ENCODE assay signal across 22 mouse cellular contexts in genomic region chr7:98690126-98690525, GRCm38 (mm10).
"Had no signal": no experiment of that assay in that cellular context is flagged by ENCODE, and none has a peak within 500 bp of the region (broad histone marks: within the 10 kb centered on the region; RNA-seq: fewer than 3 reads in every experiment).

No protein-coding gene starts in this region.

- H3K9ac ChIP-seq: heart, embryonic 12.5 days; hindbrain, embryonic 13.5 days; hindbrain, embryonic 15.5 days; kidney, embryonic 15.5 days; limb, embryonic 12.5 days; liver, embryonic 13.5 days; liver, embryonic 15.5 days had no signal

- H3K36me3 ChIP-seq: heart, embryonic 10.5 days; heart, embryonic 12.5 days; hindbrain, embryonic 13.5 days; hindbrain, embryonic 15.5 days; kidney, embryonic 15.5 days; limb, embryonic 12.5 days; liver, embryonic 13.5 days; liver, embryonic 15.5 days had no signal

- H3K27me3 ChIP-seq: heart, embryonic 12.5 days; hindbrain, embryonic 13.5 days; hindbrain, embryonic 15.5 days; kidney, embryonic 15.5 days; limb, embryonic 12.5 days; liver, embryonic 13.5 days; liver, embryonic 15.5 days had no signal

- DNase-seq: gastrocnemius, postnatal 14 days; gastrocnemius, postnatal 36 days; heart, postnatal 10 days; heart, postnatal 36 days; kidney, adult 11 months; kidney, adult 2 months; kidney, adult 9 months; kidney, postnatal 14 days; kidney, postnatal 36 days; layer of hippocampus, adult 9-11 months; layer of hippocampus, postnatal 36 days; left cerebral cortex, postnatal 4 days; liver, embryonic 13.5 days had no signal

- H3K4me2 ChIP-seq: heart, embryonic 12.5 days; hindbrain, embryonic 13.5 days; hindbrain, embryonic 15.5 days; kidney, embryonic 15.5 days; limb, embryonic 12.5 days; liver, embryonic 11.5 days; liver, embryonic 13.5 days; liver, embryonic 15.5 days had no signal

- H3K27ac ChIP-seq: heart, embryonic 10.5 days; hindbrain, embryonic 13.5 days; hindbrain, embryonic 15.5 days; hindbrain, postnatal 0 days; kidney, embryonic 15.5 days; liver, embryonic 13.5 days; liver, embryonic 15.5 days had no signal

- H3K4me3 ChIP-seq: heart, embryonic 10.5 days; heart, embryonic 12.5 days; hindbrain, embryonic 13.5 days; hindbrain, embryonic 15.5 days; kidney, embryonic 15.5 days; limb, embryonic 12.5 days; liver, embryonic 13.5 days; liver, embryonic 15.5 days had no signal

- H3K9me3 ChIP-seq: heart, embryonic 10.5 days; heart, embryonic 12.5 days; hindbrain, embryonic 13.5 days; hindbrain, embryonic 15.5 days; kidney, embryonic 15.5 days; limb, embryonic 12.5 days; liver, embryonic 13.5 days; liver, embryonic 15.5 days had no signal

- ATAC-seq: hindbrain, postnatal 0 days had no signal

- H3K4me1 ChIP-seq: hindbrain, embryonic 15.5 days had no signal
